Mouse (Mus musculus) bone marrow, adult 2 months (tissue): ENCODE data around the gene Ntn1. TPM values are rescaled to one million over a fixed set of nuclear protein-coding genes. Genes with fewer than 3 reads are reported as not detected.

Experiments
- H3K27ac ChIP-seq: fragments of 200-500 bp; 2 replicates; pipeline ENCODE4 v1.5.1; 2012; ENCODE audit warnings: low read depth, mild to moderate bottlenecking, control low read depth, inconsistent platforms, low read length; ENCODE audit not compliant: control insufficient read depth, poor library complexity, insufficient read depth
- H3K4me1 ChIP-seq: fragments of 200-500 bp; 2 replicates; pipeline ENCODE4 v1.6.1; 2011; ENCODE audit warnings: low read length; ENCODE audit not compliant: control insufficient read depth, insufficient read depth
- H3K4me3 ChIP-seq: fragments of 200-500 bp; replicated peaks from 2 replicates; pipeline ENCODE3; 2011; ENCODE audit warnings: mild to moderate bottlenecking, low read depth, low read length, control low read depth; ENCODE audit not compliant: control insufficient read depth
- CTCF ChIP-seq: fragments of 200-500 bp; IDR thresholded peaks from 2 replicates; pipeline ENCODE4 v1.5.1; 2011; ENCODE audit warnings: low read length, control low read depth; ENCODE audit not compliant: control insufficient read depth, insufficient read depth
- POLR2A ChIP-seq: fragments of 200-500 bp; IDR thresholded peaks from 2 replicates; pipeline ENCODE4 v1.6.1; 2011; ENCODE audit warnings: low read depth, mild to moderate bottlenecking, control low read depth, low read length, borderline replicate concordance; ENCODE audit not compliant: control insufficient read depth
- WGBS: fragments of 180-500 bp; shearing (Covaris S2); methylation state at CpG from one replicate; pipeline ENCODE4 v1.1.7; 2018; 5-methylcytosine and 5-hydroxymethylcytosine counted together
- polyA plus RNA-seq: library from polyadenylated mRNA; stranded (reverse); fragments of >200 nt; gene quantifications from 2 replicates; pipeline ENCODE4 v1.2.4, GENCODE M21; 2011; ENCODE audit warnings: low replicate concordance; ENCODE audit not compliant: missing spikeins, insufficient read depth, insufficient read length

Ntn1 gene
- polyA plus RNA-seq, 1 experiment = 0.72 TPM

DNA sequence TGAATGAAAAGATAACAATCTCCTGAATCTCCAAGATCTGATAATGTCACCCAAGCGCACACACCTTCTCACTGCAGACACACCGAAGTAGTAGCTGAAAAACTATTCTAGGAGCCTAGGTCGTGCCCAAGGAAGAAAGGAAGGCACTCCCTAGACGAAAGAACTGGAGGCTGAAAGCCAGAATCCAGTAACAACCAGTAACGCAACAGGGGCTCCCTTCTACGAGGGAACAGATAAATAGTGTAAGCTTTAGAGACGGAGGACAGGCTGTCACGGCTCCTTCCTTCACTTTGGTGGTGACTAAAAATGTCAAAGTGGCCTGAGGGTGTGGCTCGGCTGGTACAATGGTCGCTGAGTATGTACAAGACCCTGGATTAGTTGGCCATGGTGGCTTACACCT is 198.1 kb downstream of the Ntn1 start:
- peaks cover 4% of the 10 kb centered on the region for H3K4me1 ChIP-seq
- H3K27ac ChIP-seq = no peak overlapping the region
- 81% methylated on average over 10 of the region's 10 CpGs for WGBS
- H3K4me3 ChIP-seq = no peak overlapping the region
- TF ChIP-seq CTCF (no peak), POLR2A (no peak)

DNA sequence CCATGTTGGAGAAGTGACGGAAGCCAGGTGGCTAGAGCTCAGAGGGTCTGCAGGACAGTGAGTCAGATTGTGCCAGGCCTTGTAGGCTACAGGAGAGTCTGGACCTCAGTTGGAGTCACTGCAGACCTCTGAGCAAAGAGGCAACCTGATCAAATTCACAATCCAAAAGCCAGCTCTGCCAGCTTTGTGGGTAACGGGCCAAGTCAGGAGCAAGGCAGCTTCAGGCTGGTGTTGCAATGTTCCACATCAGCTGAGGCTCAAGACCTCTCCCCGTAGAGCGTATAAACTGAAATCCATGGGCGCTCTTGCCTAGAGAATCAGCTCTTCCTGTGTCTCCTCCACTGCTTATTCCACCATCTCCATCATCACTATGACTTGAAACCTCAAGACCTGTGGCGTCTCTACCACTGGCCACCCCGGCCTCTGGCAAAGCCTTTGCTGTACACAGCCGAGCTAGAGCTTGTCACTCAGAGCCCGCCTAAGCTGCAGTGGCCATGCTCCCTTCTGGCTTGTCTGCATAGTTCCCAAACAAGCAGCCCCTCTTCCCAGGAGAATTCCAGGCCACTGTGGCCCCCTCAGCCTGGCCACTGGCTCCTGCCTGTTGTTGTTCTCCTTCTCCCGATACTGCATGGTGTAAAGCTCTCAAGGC is 198.7 kb downstream of the Ntn1 start:
- no peak for TF ChIP-seq CTCF
- TF ChIP-seq POLR2A = no peak
- no peak overlapping the region for H3K4me3 ChIP-seq
- 67% methylated on average over 10 of the region's 10 CpGs for WGBS
- H3K4me1 ChIP-seq = peaks cover 4% of the 10 kb centered on the region
- H3K27ac ChIP-seq = no peak overlapping the region

DNA sequence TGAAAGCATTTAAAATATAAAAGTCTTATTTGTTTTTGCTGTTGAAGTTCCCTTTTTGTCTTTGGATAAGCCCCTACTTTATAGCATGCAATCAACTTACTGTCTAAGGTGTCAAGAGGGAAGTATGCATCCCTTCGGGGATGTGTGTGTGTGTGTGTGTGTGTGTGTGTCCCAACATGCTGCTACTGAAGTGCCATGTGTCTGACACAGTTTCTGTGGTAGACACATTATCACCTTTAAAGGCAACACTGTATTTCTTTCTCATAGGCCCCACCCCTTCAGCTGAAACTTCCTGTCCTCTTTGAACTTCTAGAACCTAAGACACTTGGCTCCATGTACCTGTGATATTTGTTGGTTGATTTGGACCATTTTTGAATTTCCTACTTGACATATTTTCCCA is 199.6 kb downstream of the Ntn1 start:
- peaks cover 6% of the 10 kb centered on the region for H3K4me1 ChIP-seq
- 3% methylated on average over 1 of the region's 1 CpGs for WGBS
- no peak overlapping the region for H3K27ac ChIP-seq
- TF ChIP-seq CTCF (no peak), POLR2A (no peak)
- H3K4me3 ChIP-seq = no peak overlapping the region

DNA sequence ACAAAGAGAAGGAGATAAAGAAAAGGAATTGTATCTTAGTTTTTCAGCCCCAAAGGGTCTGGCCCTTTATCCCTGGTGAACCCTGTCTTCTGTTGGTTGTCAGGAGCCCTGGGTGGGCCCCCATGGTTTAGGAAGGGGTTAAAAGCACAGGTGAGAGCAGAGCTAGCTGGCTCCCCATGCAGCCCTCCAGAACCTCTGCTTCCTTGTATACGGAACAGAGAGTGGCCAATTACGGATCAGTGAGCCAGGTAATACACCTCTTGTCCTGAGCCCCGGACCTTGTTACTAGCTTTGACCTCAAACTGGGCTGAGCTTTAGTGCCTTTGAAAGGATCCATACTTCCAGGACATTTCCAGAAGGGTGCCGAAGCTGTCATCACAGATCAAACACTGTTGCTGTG is 200.1 kb downstream of the Ntn1 start:
- H3K4me1 ChIP-seq = peaks cover 6% of the 10 kb centered on the region
- peak overlapping the region; percentile 44 for H3K27ac ChIP-seq
- no peak for TF ChIP-seq CTCF
- no peak for TF ChIP-seq POLR2A
- no peak overlapping the region for H3K4me3 ChIP-seq
- 83% methylated on average over 4 of the region's 4 CpGs for WGBS

DNA sequence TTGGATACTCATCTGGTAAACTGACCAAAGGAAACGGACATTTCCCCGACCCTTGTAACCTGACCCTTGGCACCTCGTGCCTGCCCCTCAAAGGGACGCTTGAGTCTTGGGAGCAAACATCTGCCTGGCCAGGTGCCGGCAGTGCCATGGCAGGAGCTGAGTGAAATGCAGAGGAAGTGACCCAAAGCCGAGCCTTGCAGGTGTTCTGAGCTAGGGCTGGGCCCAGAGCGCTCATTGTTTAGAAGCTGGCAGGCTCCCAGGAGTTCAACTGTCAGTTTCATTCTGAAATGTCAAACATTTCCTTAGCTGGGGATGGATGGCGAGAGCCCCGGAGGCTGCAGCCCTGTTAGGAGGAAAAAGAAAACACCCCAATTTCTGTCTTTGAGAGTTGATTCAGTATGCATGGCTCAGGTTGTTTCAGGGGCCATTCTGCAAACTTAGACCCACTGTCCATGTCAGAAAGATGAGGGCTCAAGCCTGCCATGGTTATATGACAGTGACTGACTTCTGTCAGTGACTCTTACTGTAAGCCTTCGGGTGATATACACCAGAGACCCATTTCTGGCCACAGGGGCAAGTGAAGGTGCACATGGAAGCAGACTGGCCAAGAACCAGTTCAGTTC is 200.7 kb downstream of the Ntn1 start:
- peak overlapping the region; percentile 44; the same call in 1 of the 2 replicates for H3K27ac ChIP-seq
- no peak overlapping the region for H3K4me3 ChIP-seq
- 8% methylated on average over 10 of the region's 10 CpGs for WGBS

DNA sequence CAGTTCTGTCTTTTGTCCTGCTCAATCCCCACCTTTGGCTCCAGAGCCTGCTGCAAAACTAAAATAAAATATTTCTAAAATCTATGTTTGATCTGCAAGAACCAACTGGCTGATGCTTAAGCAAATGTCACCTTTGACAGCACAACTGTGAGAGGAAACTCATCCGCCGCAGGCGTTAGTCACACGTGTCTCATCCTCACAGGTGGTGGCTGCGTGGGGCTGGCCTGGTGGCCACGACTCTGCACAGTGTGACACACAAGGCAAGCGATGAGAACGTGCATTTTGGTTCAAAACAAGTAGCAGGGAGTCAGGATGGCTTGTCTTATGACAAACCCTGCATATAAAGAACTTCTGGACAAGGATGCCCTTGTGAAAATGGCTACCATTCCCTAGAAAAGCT is 201.5 kb downstream of the Ntn1 start:
- TF ChIP-seq POLR2A = no peak
- no peak for TF ChIP-seq CTCF
- 49% methylated on average over 8 of the region's 8 CpGs for WGBS
- H3K4me3 ChIP-seq = no peak overlapping the region
- H3K4me1 ChIP-seq = peaks cover 6% of the 10 kb centered on the region
- peak overlapping the region; percentile 37; the same call in 1 of the 2 replicates for H3K27ac ChIP-seq

More for the DNA sequence above, 200.7 kb downstream of the Ntn1 start:
- no peak for TF ChIP-seq CTCF
- TF ChIP-seq POLR2A = no peak
- H3K4me1 ChIP-seq = peaks cover 6% of the 10 kb centered on the region

DNA sequence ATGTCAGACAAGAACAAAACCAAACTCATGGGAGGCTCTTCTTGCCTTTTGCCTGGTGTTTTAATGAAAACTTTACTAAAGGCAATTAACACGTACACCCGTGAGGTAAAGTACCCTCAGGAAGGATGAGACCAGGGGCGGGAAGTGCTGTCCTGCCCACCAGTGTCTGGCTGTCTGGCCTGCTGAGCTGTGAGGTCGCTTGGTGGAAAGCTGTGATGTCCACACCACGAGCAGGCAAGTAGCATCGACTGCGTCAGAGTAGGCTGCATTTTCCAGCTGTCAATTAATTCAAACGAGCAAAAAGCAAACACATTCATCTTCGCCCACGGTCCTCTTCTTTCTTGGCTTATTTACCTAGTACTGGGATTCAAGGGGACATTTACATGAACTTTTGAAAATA is 201.9 kb downstream of the Ntn1 start:
- Histone ChIP-seq H3K27ac (peak overlapping the region; percentile 10; the same call in 1 of the 2 replicates), H3K4me3 (no peak overlapping the region), H3K4me1 (peaks cover 6% of the 10 kb centered on the region)
- TF ChIP-seq POLR2A (no peak), CTCF (no peak)
- WGBS = 71% methylated on average over 10 of the region's 10 CpGs

DNA sequence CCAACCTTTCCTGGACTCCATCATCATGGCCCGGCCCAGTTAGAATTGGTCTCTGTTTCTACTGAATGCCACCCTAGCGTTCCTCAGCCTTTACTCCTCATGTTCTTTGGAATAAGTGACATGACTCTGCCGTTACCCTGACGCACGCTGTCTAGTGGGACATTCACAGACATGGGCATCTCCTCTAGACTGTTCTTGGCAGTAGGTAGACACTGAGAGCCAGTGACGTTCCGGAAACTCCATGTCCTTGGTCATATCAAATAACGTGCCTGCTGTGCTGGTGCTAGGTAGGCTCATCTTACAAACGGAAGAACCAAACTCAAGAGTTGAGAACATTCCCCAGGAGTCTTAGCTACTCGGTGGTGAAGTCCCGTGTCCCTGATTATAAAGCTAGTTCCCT is 203.2 kb downstream of the Ntn1 start:
- Histone ChIP-seq H3K4me3 (no peak overlapping the region), H3K4me1 (peaks cover 6% of the 10 kb centered on the region), H3K27ac (no peak overlapping the region)
- TF ChIP-seq CTCF (no peak), POLR2A (no peak)
- 84% methylated on average over 11 of the region's 11 CpGs for WGBS
